ENCODE assay signal across 9 mouse cellular contexts in genomic region chr4:125265575-125265974, GRCm38 (mm10).
DNase-seq lines count a peak whose midpoint lies in the region; ATAC-seq and TF ChIP-seq lines count a peak whose summit lies in the region.
"Had no signal": no experiment of that assay in that cellular context is flagged by ENCODE, and none has a peak within 500 bp of the region (broad histone marks: within the 10 kb centered on the region; RNA-seq: fewer than 3 reads in every experiment).

No protein-coding gene starts in this region.

- H3K4me2 ChIP-seq in hindbrain, embryonic 12.5 days (replicated peaks), result no peak overlapping the region
- no peak overlapping the region for H3K4me2 ChIP-seq in heart, embryonic 12.5 days
- H3K4me2 ChIP-seq: embryonic facial prominence, embryonic 12.5 days had no signal

- H3K9ac ChIP-seq in hindbrain, embryonic 12.5 days, result no peak overlapping the region
- H3K9ac ChIP-seq in heart, embryonic 12.5 days, result no peak overlapping the region
- H3K9ac ChIP-seq: embryonic facial prominence, embryonic 12.5 days had no signal

- no peak overlapping the region for H3K27ac ChIP-seq in hindbrain, embryonic 10.5 days
- H3K27ac ChIP-seq in hindbrain, embryonic 12.5 days, result no peak overlapping the region
- H3K27ac ChIP-seq in testis, adult 2 months (ENCODE audit: control insufficient read depth, insufficient read depth, low read depth, low read length), result no peak overlapping the region
- H3K27ac ChIP-seq in heart, embryonic 12.5 days (ENCODE audit: poor library complexity, severe bottlenecking), result no peak overlapping the region
- H3K27ac ChIP-seq: embryonic facial prominence, embryonic 12.5 days had no signal

- no peak for TF ChIP-seq POLR2A in testis, adult 2 months (IDR thresholded peaks at IDR 0.05; ENCODE audit: control insufficient read depth, low read depth, low read length)

- peaks cover 22% of the 10 kb centered on the region for H3K4me1 ChIP-seq in hindbrain, embryonic 10.5 days (replicated peaks)
- H3K4me1 ChIP-seq in hindbrain, embryonic 12.5 days, result peaks cover 13% of the 10 kb centered on the region
- peaks cover 6% of the 10 kb centered on the region; the same call in 1 of the 2 replicates for H3K4me1 ChIP-seq in testis, adult 2 months (ENCODE audit: control insufficient read depth, insufficient read depth, low read length)
- no peaks in the 10 kb centered on the region for H3K4me1 ChIP-seq in heart, embryonic 12.5 days (replicated peaks)
- H3K4me1 ChIP-seq: embryonic facial prominence, embryonic 12.5 days had no signal

- 10% methylated on average over 5 of the region's 5 CpGs for WGBS in hindbrain, embryonic 10.5 days
- 20% methylated on average over 5 of the region's 5 CpGs for WGBS in hindbrain, embryonic 12.5 days
- WGBS in heart, embryonic 12.5 days, result 19% methylated on average over 5 of the region's 5 CpGs

- H3K9me3 ChIP-seq in hindbrain, embryonic 10.5 days, result no peaks in the 10 kb centered on the region
- no peaks in the 10 kb centered on the region for H3K9me3 ChIP-seq in hindbrain, embryonic 12.5 days (replicated peaks)
- H3K9me3 ChIP-seq in heart, embryonic 12.5 days (replicated peaks), result no peaks in the 10 kb centered on the region
- H3K9me3 ChIP-seq: embryonic facial prominence, embryonic 12.5 days had no signal

- H3K27me3 ChIP-seq in hindbrain, embryonic 10.5 days (ENCODE audit: insufficient read depth, poor library complexity, severe bottlenecking), result peaks cover 53% of the 10 kb centered on the region
- peaks cover 3% of the 10 kb centered on the region; the same call in 1 of the 2 replicates for H3K27me3 ChIP-seq in hindbrain, embryonic 12.5 days
- no peaks in the 10 kb centered on the region for H3K27me3 ChIP-seq in testis, adult 2 months (ENCODE audit: control insufficient read depth, insufficient read depth, low read length)
- H3K27me3 ChIP-seq in heart, embryonic 12.5 days (replicated peaks), result peaks cover 46% of the 10 kb centered on the region

- DNase-seq in hindbrain, embryonic 10.5 days (ENCODE audit: low spot score), result peak; percentile 62
- DNase-seq in A20 (ENCODE audit: low read depth, low spot score) (peak; percentile 88), R1 (ENCODE audit: low read depth, low spot score) (peak; percentile 68)
- peak; percentile 47 for DNase-seq in embryo, embryonic 11.5 days (ENCODE audit: low read depth, low spot score)
- DNase-seq in lung, postnatal 36 days, result peak; percentile 31

- no peaks in the 10 kb centered on the region for H3K36me3 ChIP-seq in hindbrain, embryonic 10.5 days
- no peaks in the 10 kb centered on the region for H3K36me3 ChIP-seq in hindbrain, embryonic 12.5 days
- no peaks in the 10 kb centered on the region for H3K36me3 ChIP-seq in testis, adult 2 months (ENCODE audit: control insufficient read depth, insufficient read depth, low read length)
- no peaks in the 10 kb centered on the region for H3K36me3 ChIP-seq in heart, embryonic 12.5 days
- H3K36me3 ChIP-seq: embryonic facial prominence, embryonic 12.5 days had no signal

- peak; percentile 94 for TF ChIP-seq CTCF in testis, adult 2 months (IDR thresholded peaks at IDR 0.05; ENCODE audit: control insufficient read depth, insufficient read depth, insufficient replicate concordance, low read depth, low read length)

- no peak for ATAC-seq in hindbrain, embryonic 12.5 days (ENCODE audit: low FRiP score)
- ATAC-seq in heart, embryonic 12.5 days (ENCODE audit: insufficient number of reproducible peaks, low FRiP score), result no peak

- H3K4me3 ChIP-seq in hindbrain, embryonic 10.5 days, result no peak overlapping the region
- no peak overlapping the region for H3K4me3 ChIP-seq in hindbrain, embryonic 12.5 days
- no peak overlapping the region for H3K4me3 ChIP-seq in testis, adult 2 months (ENCODE audit: control insufficient read depth, low read depth, low read length)
- no peak overlapping the region for H3K4me3 ChIP-seq in heart, embryonic 12.5 days
- H3K4me3 ChIP-seq: embryonic facial prominence, embryonic 12.5 days had no signal

Comparison
In these comparisons a context has a peak if more than half of its experiments do, and no peak if none do; other contexts are left out.
1. DNase-seq: peak in every context shown above with its lines; median percentile 88 in A20; 68 in R1; 62 in hindbrain, embryonic 10.5 days; 47 in embryo, embryonic 11.5 days; 31 in lung, postnatal 36 days.